Mouse (Mus musculus): ENCODE measurements around the gene Sptan1.

DNA sequence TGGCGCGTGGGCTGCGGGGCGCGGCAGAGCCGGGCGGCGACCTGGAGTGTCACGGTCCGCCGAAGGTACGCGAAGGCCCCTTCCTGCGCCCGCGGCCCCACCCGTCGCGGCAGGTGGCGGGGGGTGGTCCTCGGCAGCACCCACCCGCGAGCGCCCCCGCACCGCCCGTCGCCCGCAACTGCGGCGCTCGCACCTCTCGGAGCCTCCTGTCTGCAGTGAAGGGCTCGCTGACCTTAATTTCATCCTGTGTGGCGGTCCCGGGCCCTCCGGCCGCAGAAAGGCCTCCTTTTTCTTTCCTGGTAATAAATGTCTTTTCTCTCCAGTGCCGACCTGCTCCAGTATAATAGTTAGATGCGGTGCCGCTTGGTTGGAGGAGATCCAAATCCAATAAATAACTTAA is 546 bp downstream of the Sptan1 start:
- TF ChIP-seq POLR2A (IDR thresholded peaks at IDR 0.05; ENCODE audit: borderline replicate concordance, low read depth, low read length) (no peak), CTCF (IDR thresholded peaks at IDR 0.05; ENCODE audit: low read depth, low read length) (no peak)

Data from bone marrow macrophage, adult 2 months (primary cell).